Mouse (Mus musculus): ENCODE data around the gene Gjb5. TPM values are rescaled to one million over a fixed set of nuclear protein-coding genes. Genes with fewer than 3 reads are reported as not detected.

The Gjb5 gene
- polyA plus RNA-seq, 1 experiment = 0.37 TPM

DNA sequence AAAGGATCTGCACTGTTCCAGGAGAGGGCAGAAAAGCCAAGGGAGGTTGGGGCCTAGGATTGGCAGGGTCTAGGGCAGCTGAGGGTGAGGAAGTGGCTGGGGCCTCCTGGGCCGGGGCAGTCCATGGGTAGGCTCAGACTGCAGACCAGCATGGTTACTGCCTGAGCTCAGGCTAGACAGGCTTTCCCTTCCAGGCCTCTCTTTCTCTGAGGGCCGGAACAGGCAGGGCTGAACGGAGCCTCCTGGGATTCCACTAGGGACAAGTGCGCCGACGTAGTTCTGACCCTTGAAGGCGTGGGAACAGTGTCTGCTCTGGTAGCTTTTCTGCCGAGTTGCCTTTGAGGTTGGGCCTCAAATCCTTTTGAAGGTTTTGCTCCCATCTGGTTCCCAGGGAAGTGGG lies 42.2 kb downstream of the Gjb5 start:
- no peaks in the 10 kb centered on the region for H3K27me3 ChIP-seq (ENCODE audit: control insufficient read depth, insufficient read depth, insufficient read length)
- TF ChIP-seq MYOG (IDR thresholded peaks at IDR 0.05; ENCODE audit: control insufficient read depth, extremely low read depth, insufficient read length) (no peak), MAX (IDR thresholded peaks at IDR 0.05) (no peak), USF1 (IDR thresholded peaks at IDR 0.05; ENCODE audit: low read depth) (no peak), CEBPB (IDR thresholded peaks at IDR 0.05; ENCODE audit: low read depth) (no peak), FOSL1 (IDR thresholded peaks at IDR 0.05; ENCODE audit: insufficient read depth, low read length, poor library complexity, severe bottlenecking) (no peak), CTCF (IDR thresholded peaks at IDR 0.05; ENCODE audit: control insufficient read depth, insufficient read depth, insufficient read length) (no peak), MYOD1 (IDR thresholded peaks at IDR 0.05; ENCODE audit: control insufficient read depth, insufficient read length, low read depth) (no peak)

GRCm38 (mm10) chr4:127314585-127314984 lies 43.4 kb downstream of the Gjb5 start:
- Histone ChIP-seq H3ac (ENCODE audit: control insufficient read depth, insufficient read length, low read depth) (no peak overlapping the region), H3K79me2 (ENCODE audit: control insufficient read depth, insufficient read depth) (no peaks in the 10 kb centered on the region), H3K36me3 (ENCODE audit: control insufficient read depth, insufficient read depth) (no peaks in the 10 kb centered on the region), H3K4me3 (ENCODE audit: insufficient read depth, poor library complexity, severe bottlenecking) (no peak overlapping the region), H3K79me3 (ENCODE audit: low read depth) (no peaks in the 10 kb centered on the region), H3K27me3 (ENCODE audit: control insufficient read depth, insufficient read depth, insufficient read length) (no peaks in the 10 kb centered on the region)
- no peak for TF ChIP-seq CTCF (IDR thresholded peaks at IDR 0.05; ENCODE audit: control insufficient read depth, insufficient read depth, insufficient read length)
- no peak for TF ChIP-seq MAX (IDR thresholded peaks at IDR 0.05)
- no peak for TF ChIP-seq MYOG (IDR thresholded peaks at IDR 0.05; ENCODE audit: control insufficient read depth, extremely low read depth, insufficient read length)
- TF ChIP-seq FOSL1 (IDR thresholded peaks at IDR 0.05; ENCODE audit: insufficient read depth, low read length, poor library complexity, severe bottlenecking) = no peak
- TF ChIP-seq MYOD1 (IDR thresholded peaks at IDR 0.05; ENCODE audit: control insufficient read depth, insufficient read length, low read depth) = no peak

More for the DNA sequence above, 42.2 kb downstream of the Gjb5 start:
- H3K79me3 ChIP-seq (ENCODE audit: low read depth) = no peaks in the 10 kb centered on the region
- H3K79me2 ChIP-seq (ENCODE audit: control insufficient read depth, insufficient read depth) = no peaks in the 10 kb centered on the region
- no peak overlapping the region for H3ac ChIP-seq (ENCODE audit: control insufficient read depth, insufficient read length, low read depth)
- H3K4me3 ChIP-seq (ENCODE audit: insufficient read depth, poor library complexity, severe bottlenecking) = no peak overlapping the region
- no peaks in the 10 kb centered on the region for H3K36me3 ChIP-seq (ENCODE audit: control insufficient read depth, insufficient read depth)

DNA sequence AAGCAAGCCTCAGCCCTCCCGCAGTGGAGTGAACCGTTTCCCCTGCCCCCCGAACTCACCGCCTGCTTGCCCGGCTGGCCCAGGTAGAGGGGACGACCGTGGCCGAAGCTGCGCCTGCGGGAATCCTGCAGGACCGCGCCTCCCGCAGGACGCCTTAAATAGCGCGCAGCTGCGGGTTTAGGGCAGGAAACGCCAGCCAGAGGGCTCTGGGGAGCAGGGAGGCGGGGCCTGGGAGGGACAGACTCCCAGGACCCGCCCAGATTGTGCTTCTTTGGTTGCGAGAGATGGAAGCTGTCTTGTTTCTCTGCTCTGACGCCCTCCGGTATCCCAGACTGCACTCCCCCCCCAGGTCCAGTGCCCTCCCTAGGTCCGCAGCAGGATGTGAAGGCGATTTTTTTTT lies 44.1 kb downstream of the Gjb5 start, which contains the start of gene Gja4:
Gene Gja4, minus strand, starts transcription at position 179 of the 400 bp plus-strand sequence.
- Histone ChIP-seq H3ac (ENCODE audit: control insufficient read depth, insufficient read length, low read depth) (peak within 1 kb of the TSS; percentile 59), H3K36me3 (ENCODE audit: control insufficient read depth, insufficient read depth) (no peaks in the 10 kb centered on the region), H3K79me3 (ENCODE audit: low read depth) (no peaks in the 10 kb centered on the region), H3K4me3 (ENCODE audit: insufficient read depth, poor library complexity, severe bottlenecking) (no peak within 1 kb of the TSS), H3K79me2 (ENCODE audit: control insufficient read depth, insufficient read depth) (no peaks in the 10 kb centered on the region), H3K27me3 (ENCODE audit: control insufficient read depth, insufficient read depth, insufficient read length) (no peaks in the 10 kb centered on the region)
- TF ChIP-seq MYOG (IDR thresholded peaks at IDR 0.05; ENCODE audit: control insufficient read depth, extremely low read depth, insufficient read length) = no peak
- TF ChIP-seq USF1 (IDR thresholded peaks at IDR 0.05; ENCODE audit: low read depth) = no peak
- TF ChIP-seq CTCF (IDR thresholded peaks at IDR 0.05; ENCODE audit: control insufficient read depth, insufficient read depth, insufficient read length) = no peak
- no peak for TF ChIP-seq CEBPB (IDR thresholded peaks at IDR 0.05; ENCODE audit: low read depth)
- no peak for TF ChIP-seq MYOD1 (IDR thresholded peaks at IDR 0.05; ENCODE audit: control insufficient read depth, insufficient read length, low read depth)

DNA sequence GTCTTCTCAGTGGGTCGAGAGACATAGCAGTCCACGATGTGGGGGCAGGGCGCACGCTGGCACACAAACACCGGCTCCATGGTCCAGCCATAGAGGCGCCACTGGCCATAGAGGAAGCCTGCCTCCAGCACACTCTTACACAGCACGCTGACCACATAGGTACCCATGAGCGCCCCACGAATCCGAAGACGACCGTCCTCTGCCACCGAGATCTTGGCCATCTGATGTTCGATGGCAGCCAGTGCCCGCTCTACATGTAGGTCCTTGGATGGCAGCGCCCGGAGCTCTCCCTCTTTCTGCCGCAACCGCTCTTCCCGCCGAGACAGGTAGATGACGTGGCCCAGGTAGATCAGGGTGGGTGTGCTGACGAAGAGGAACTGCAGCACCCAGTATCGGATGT lies 45.6 kb downstream of the Gjb5 start:
- Histone ChIP-seq H3ac (ENCODE audit: control insufficient read depth, insufficient read length, low read depth) (no peak overlapping the region), H3K36me3 (ENCODE audit: control insufficient read depth, insufficient read depth) (no peaks in the 10 kb centered on the region), H3K79me2 (ENCODE audit: control insufficient read depth, insufficient read depth) (no peaks in the 10 kb centered on the region), H3K79me3 (ENCODE audit: low read depth) (no peaks in the 10 kb centered on the region), H3K27me3 (ENCODE audit: control insufficient read depth, insufficient read depth, insufficient read length) (no peaks in the 10 kb centered on the region), H3K4me3 (ENCODE audit: insufficient read depth, poor library complexity, severe bottlenecking) (no peak overlapping the region)
- no peak for TF ChIP-seq MAX (IDR thresholded peaks at IDR 0.05)
- TF ChIP-seq CEBPB (IDR thresholded peaks at IDR 0.05; ENCODE audit: low read depth) = no peak
- no peak for TF ChIP-seq MYOD1 (IDR thresholded peaks at IDR 0.05; ENCODE audit: control insufficient read depth, insufficient read length, low read depth)
- no peak for TF ChIP-seq USF1 (IDR thresholded peaks at IDR 0.05; ENCODE audit: low read depth)
- no peak for TF ChIP-seq FOSL1 (IDR thresholded peaks at IDR 0.05; ENCODE audit: insufficient read depth, low read length, poor library complexity, severe bottlenecking)

DNA sequence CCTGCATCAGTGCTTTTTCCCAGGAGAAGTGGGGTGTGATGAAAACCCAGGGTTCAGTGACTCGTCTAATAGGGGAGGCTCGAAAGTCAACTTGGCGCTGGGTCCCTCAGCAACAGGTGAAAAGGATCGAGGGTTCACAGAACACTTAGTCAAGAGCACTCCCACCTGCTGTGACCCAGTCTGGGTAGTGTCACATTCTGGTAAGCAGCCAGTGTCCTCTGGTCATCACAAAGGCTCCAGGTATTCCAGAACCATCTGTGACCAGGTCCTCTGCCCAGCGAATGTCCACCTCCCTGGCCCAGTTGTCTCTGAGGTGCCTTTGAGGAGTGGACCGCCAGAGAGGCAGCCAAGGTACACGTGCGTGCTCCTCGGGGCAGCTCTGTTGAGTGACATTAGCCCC lies 46.4 kb downstream of the Gjb5 start:
- Histone ChIP-seq H3K4me3 (ENCODE audit: insufficient read depth, poor library complexity, severe bottlenecking) (no peak overlapping the region), H3K79me3 (ENCODE audit: low read depth) (no peaks in the 10 kb centered on the region), H3K36me3 (ENCODE audit: control insufficient read depth, insufficient read depth) (no peaks in the 10 kb centered on the region), H3K27me3 (ENCODE audit: control insufficient read depth, insufficient read depth, insufficient read length) (no peaks in the 10 kb centered on the region), H3ac (ENCODE audit: control insufficient read depth, insufficient read length, low read depth) (no peak overlapping the region), H3K79me2 (ENCODE audit: control insufficient read depth, insufficient read depth) (no peaks in the 10 kb centered on the region)
- no peak for TF ChIP-seq FOSL1 (IDR thresholded peaks at IDR 0.05; ENCODE audit: insufficient read depth, low read length, poor library complexity, severe bottlenecking)
- no peak for TF ChIP-seq MYOG (IDR thresholded peaks at IDR 0.05; ENCODE audit: control insufficient read depth, extremely low read depth, insufficient read length)
- TF ChIP-seq CEBPB (IDR thresholded peaks at IDR 0.05; ENCODE audit: low read depth) = no peak
- no peak for TF ChIP-seq USF1 (IDR thresholded peaks at IDR 0.05; ENCODE audit: low read depth)

DNA sequence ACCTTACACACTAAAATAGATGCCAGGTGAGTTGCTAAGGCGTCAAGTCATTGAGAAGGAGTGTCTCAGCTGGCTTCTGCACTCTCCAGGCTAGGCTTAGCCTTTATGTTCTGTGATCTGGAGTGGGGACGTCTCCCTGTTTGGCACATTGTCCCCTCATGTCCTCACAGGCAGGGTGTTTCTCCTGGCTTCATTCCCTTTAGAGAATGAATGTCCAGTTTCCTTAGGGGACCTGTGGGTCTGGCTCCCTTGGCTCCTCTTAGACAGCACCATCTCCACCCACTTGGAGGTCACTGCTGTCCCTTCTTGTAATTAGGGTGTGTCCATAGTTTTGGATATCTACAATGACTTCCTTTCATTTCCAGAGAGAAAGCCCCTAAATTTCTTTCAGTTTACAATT lies 51.1 kb downstream of the Gjb5 start:
- Histone ChIP-seq H3K36me3 (ENCODE audit: control insufficient read depth, insufficient read depth) (no peaks in the 10 kb centered on the region), H3K79me2 (ENCODE audit: control insufficient read depth, insufficient read depth) (no peaks in the 10 kb centered on the region), H3K27me3 (ENCODE audit: control insufficient read depth, insufficient read depth, insufficient read length) (peaks cover 4% of the 10 kb centered on the region), H3K4me3 (ENCODE audit: insufficient read depth, poor library complexity, severe bottlenecking) (no peak overlapping the region), H3ac (ENCODE audit: control insufficient read depth, insufficient read length, low read depth) (no peak overlapping the region), H3K79me3 (ENCODE audit: low read depth) (no peaks in the 10 kb centered on the region)
- TF ChIP-seq MYOG (IDR thresholded peaks at IDR 0.05; ENCODE audit: control insufficient read depth, extremely low read depth, insufficient read length) (no peak), CTCF (IDR thresholded peaks at IDR 0.05; ENCODE audit: control insufficient read depth, insufficient read depth, insufficient read length) (no peak), FOSL1 (IDR thresholded peaks at IDR 0.05; ENCODE audit: insufficient read depth, low read length, poor library complexity, severe bottlenecking) (no peak), CEBPB (IDR thresholded peaks at IDR 0.05; ENCODE audit: low read depth) (no peak), USF1 (IDR thresholded peaks at IDR 0.05; ENCODE audit: low read depth) (no peak), MAX (IDR thresholded peaks at IDR 0.05) (no peak), MYOD1 (IDR thresholded peaks at IDR 0.05; ENCODE audit: control insufficient read depth, insufficient read length, low read depth) (no peak)

Other genes starting within 250 kb of the Gjb5 start
- gene Tmem35b, start 234.5 kb downstream of the Gjb5 start, polyA plus RNA-seq (2012; fragmentation: generic; extraction: Trizol) = 0.15 TPM
- not detected for gene Dlgap3, start 189.0 kb downstream of the Gjb5 start, polyA plus RNA-seq (2012; fragmentation: generic; extraction: Trizol)
- 60.4 TPM for gene Smim12, start 114.4 kb downstream of the Gjb5 start, polyA plus RNA-seq (2012; fragmentation: generic; extraction: Trizol)
- gene Gja4, start 44.1 kb downstream of the Gjb5 start, polyA plus RNA-seq (2012; fragmentation: generic; extraction: Trizol) = 0.07 TPM
- 1.8 TPM for gene Gjb3, start 27.3 kb downstream of the Gjb5 start, polyA plus RNA-seq (2012; fragmentation: generic; extraction: Trizol)
- 9.0 TPM for gene Gjb4, start 4.1 kb downstream of the Gjb5 start, polyA plus RNA-seq (2012; fragmentation: generic; extraction: Trizol)

Data from C2C12 (cell line).